Mouse (Mus musculus) right cerebral cortex, postnatal 4 days (tissue): Measurements from ENCODE around the gene Prkar2b.

Experiments used
- DNase-seq: peaks from one replicate; pipeline ENCODE4 v3.0.0-alpha.2; 2022

Gene Prkar2b

GRCm38 (mm10) chr12:32061090-32061930 is at the start of gene Prkar2b:
Gene Prkar2b, minus strand, starts transcription at chr12:32061296.
- peak; percentile 95 for DNase-seq

- DNase-seq: no peak
These were observed 48.1 kb upstream of the Prkar2b start for GRCm38 (mm10) chr12:32109201-32109600.

- no peak for DNase-seq
These were observed 43.9 kb upstream of the Prkar2b start for GRCm38 (mm10) chr12:32104955-32105521.

GRCm38 (mm10) chr12:32104451-32104862 is 43.4 kb upstream of the Prkar2b start:
- DNase-seq: no peak

GRCm38 (mm10) chr12:32101306-32101705 is 40.2 kb upstream of the Prkar2b start:
- DNase-seq: no peak

GRCm38 (mm10) chr12:32099686-32100206 is 38.6 kb upstream of the Prkar2b start:
- no peak for DNase-seq

GRCm38 (mm10) chr12:32098596-32098995 is 37.5 kb upstream of the Prkar2b start:
- DNase-seq: no peak

- no peak for DNase-seq
These were observed 36.0 kb upstream of the Prkar2b start for GRCm38 (mm10) chr12:32097107-32097506.

GRCm38 (mm10) chr12:32095164-32095563 is 34.1 kb upstream of the Prkar2b start:
- no peak for DNase-seq

GRCm38 (mm10) chr12:32092452-32092851 is 31.4 kb upstream of the Prkar2b start:
- no peak for DNase-seq

- DNase-seq: no peak
These were observed 27.5 kb upstream of the Prkar2b start for GRCm38 (mm10) chr12:32088566-32088965.

GRCm38 (mm10) chr12:32087339-32087738 is 26.2 kb upstream of the Prkar2b start:
- DNase-seq: no peak

- no peak for DNase-seq
These were observed 25.8 kb upstream of the Prkar2b start for GRCm38 (mm10) chr12:32086874-32087273.

GRCm38 (mm10) chr12:32085856-32086255 is 24.8 kb upstream of the Prkar2b start:
- no peak for DNase-seq

GRCm38 (mm10) chr12:32085189-32085588 is 24.1 kb upstream of the Prkar2b start:
- DNase-seq: no peak

GRCm38 (mm10) chr12:32084601-32085000 is 23.5 kb upstream of the Prkar2b start:
- no peak for DNase-seq

GRCm38 (mm10) chr12:32080692-32081091 is 19.6 kb upstream of the Prkar2b start:
- DNase-seq: no peak

GRCm38 (mm10) chr12:32077403-32077802 is 16.3 kb upstream of the Prkar2b start:
- DNase-seq: no peak

- no peak for DNase-seq
These were observed 15.0 kb upstream of the Prkar2b start for GRCm38 (mm10) chr12:32075831-32076715.

- DNase-seq: no peak
These were observed 13.2 kb upstream of the Prkar2b start for GRCm38 (mm10) chr12:32074271-32074670.

- no peak for DNase-seq
These were observed 4.9 kb upstream of the Prkar2b start for GRCm38 (mm10) chr12:32066004-32066403.

- DNase-seq: peak; percentile 51
These were observed 628 bp downstream of the Prkar2b start for GRCm38 (mm10) chr12:32060247-32061089.
